Mouse (Mus musculus): ENCODE measurements at regions not wholly inside any gene's neighbourhood (a gene's known extent, or its start where the extent isn't known, plus 50 kb on each side); places are given as distances from the start of the nearest gene placed in this dataset.

GRCm38 (mm10) chr14:99617374-99617773 is 318.9 kb downstream of the Klf5 start:
- no peak for DNase-seq

GRCm38 (mm10) chr14:99621538-99621937 is 323.0 kb downstream of the Klf5 start:
- DNase-seq = no peak

GRCm38 (mm10) chr14:99624380-99625327 is 326.2 kb downstream of the Klf5 start:
- DNase-seq = no peak

- no peak for DNase-seq
These were observed 329.1 kb downstream of the Klf5 start for GRCm38 (mm10) chr14:99627615-99628014.

GRCm38 (mm10) chr14:99631092-99631491 is 332.6 kb downstream of the Klf5 start:
- DNase-seq = no peak

GRCm38 (mm10) chr14:99632444-99632843 is 334.0 kb downstream of the Klf5 start:
- no peak for DNase-seq

- DNase-seq = no peak
These were observed 337.2 kb downstream of the Klf5 start for GRCm38 (mm10) chr14:99635556-99636150.

- DNase-seq = no peak
These were observed 343.3 kb downstream of the Klf5 start for GRCm38 (mm10) chr14:99641475-99642453.

- no peak for DNase-seq
These were observed 347.8 kb downstream of the Klf5 start for GRCm38 (mm10) chr14:99646323-99646722.

GRCm38 (mm10) chr14:99674399-99674798 is 375.9 kb downstream of the Klf5 start:
- no peak for DNase-seq

- no peak for DNase-seq
These were observed 388.7 kb downstream of the Klf5 start for GRCm38 (mm10) chr14:99687062-99687806.

- no peak for DNase-seq
These were observed 389.9 kb downstream of the Klf5 start for GRCm38 (mm10) chr14:99688415-99688814.

GRCm38 (mm10) chr14:99696301-99696700 is 397.8 kb downstream of the Klf5 start:
- DNase-seq = no peak

GRCm38 (mm10) chr14:99699545-99699944 is 401.1 kb downstream of the Klf5 start:
- no peak for DNase-seq

GRCm38 (mm10) chr14:99706004-99706403 is 407.5 kb downstream of the Klf5 start:
- no peak for DNase-seq

- no peak for DNase-seq
These were observed 409.6 kb downstream of the Klf5 start for GRCm38 (mm10) chr14:99708066-99708465.

GRCm38 (mm10) chr14:99709764-99710163 is 411.3 kb downstream of the Klf5 start:
- DNase-seq = no peak

- no peak for DNase-seq
These were observed 412.2 kb downstream of the Klf5 start for GRCm38 (mm10) chr14:99710656-99711177.

GRCm38 (mm10) chr14:99712624-99713023 is 414.1 kb downstream of the Klf5 start:
- DNase-seq = no peak

GRCm38 (mm10) chr14:99713069-99713830 is 414.8 kb downstream of the Klf5 start:
- no peak for DNase-seq

All from cerebellum, adult 9-10 months (tissue).